Mouse (Mus musculus) C2C12 (cell line): ENCODE data around the gene Sae1. TPM values are rescaled to one million over a fixed set of nuclear protein-coding genes. Genes with fewer than 3 reads are reported as not detected.

Experiments
- H3K27me3 ChIP-seq: one replicate; pipeline ENCODE4 v1.6.1; 2011; ENCODE audit not compliant: control insufficient read depth, insufficient read depth, insufficient read length
- H3K36me3 ChIP-seq: one replicate; pipeline ENCODE4 v1.6.1; 2011; ENCODE audit not compliant: control insufficient read depth, insufficient read depth
- H3K4me3 ChIP-seq: one replicate; pipeline ENCODE4 v1.5.1; 2011; ENCODE audit warnings: mild to moderate bottlenecking, control low read depth; ENCODE audit not compliant: poor library complexity, insufficient read depth, severe bottlenecking
- H3K79me2 ChIP-seq: one replicate; pipeline ENCODE4 v1.6.1; 2011; ENCODE audit not compliant: control insufficient read depth, insufficient read depth
- H3K79me3 ChIP-seq: one replicate; pipeline ENCODE4 v1.6.1; 2011; ENCODE audit warnings: low read depth, control low read depth
- H3ac ChIP-seq: one replicate; pipeline ENCODE3; 2011; ENCODE audit warnings: low read depth; ENCODE audit not compliant: control insufficient read depth, insufficient read length
- CEBPB ChIP-seq: IDR thresholded peaks from one replicate; pipeline ENCODE4 v1.6.1; 2011; ENCODE audit warnings: low read depth, mild to moderate bottlenecking, control low read depth, moderate library complexity
- CTCF ChIP-seq: IDR thresholded peaks from one replicate; pipeline ENCODE4 v1.5.1; 2011; ENCODE audit not compliant: control insufficient read depth, insufficient read depth, insufficient read length
- FOSL1 ChIP-seq: IDR thresholded peaks from one replicate; pipeline ENCODE4 v1.8.0; 2011; ENCODE audit warnings: mild to moderate bottlenecking, low read length; ENCODE audit not compliant: poor library complexity, insufficient read depth, severe bottlenecking
- MAX ChIP-seq: IDR thresholded peaks from one replicate; pipeline ENCODE4 v1.6.1; 2011; ENCODE audit warnings: mild to moderate bottlenecking, control low read depth
- MYOD1 ChIP-seq: IDR thresholded peaks from one replicate; pipeline ENCODE4 v1.6.1; 2011; ENCODE audit warnings: low read depth; ENCODE audit not compliant: control insufficient read depth, insufficient read length
- MYOG ChIP-seq: IDR thresholded peaks from one replicate; pipeline ENCODE4 v1.6.1; 2011; ENCODE audit not compliant: control insufficient read depth, insufficient read length; ENCODE audit errors: extremely low read depth
- USF1 ChIP-seq: IDR thresholded peaks from one replicate; pipeline ENCODE4 v1.6.1; 2011; ENCODE audit warnings: low read depth, mild to moderate bottlenecking, control low read depth, moderate library complexity
- polyA plus RNA-seq: library from polyadenylated mRNA; unstranded; fragments of >200 nt; fragmentation: generic; extraction: Trizol; gene quantifications from one replicate; pipeline ENCODE4 v1.2.1, GENCODE M21; 2012; ENCODE audit warnings: missing spikeins

The Sae1 gene
- polyA plus RNA-seq, 1 experiment, result 218 TPM

DNA sequence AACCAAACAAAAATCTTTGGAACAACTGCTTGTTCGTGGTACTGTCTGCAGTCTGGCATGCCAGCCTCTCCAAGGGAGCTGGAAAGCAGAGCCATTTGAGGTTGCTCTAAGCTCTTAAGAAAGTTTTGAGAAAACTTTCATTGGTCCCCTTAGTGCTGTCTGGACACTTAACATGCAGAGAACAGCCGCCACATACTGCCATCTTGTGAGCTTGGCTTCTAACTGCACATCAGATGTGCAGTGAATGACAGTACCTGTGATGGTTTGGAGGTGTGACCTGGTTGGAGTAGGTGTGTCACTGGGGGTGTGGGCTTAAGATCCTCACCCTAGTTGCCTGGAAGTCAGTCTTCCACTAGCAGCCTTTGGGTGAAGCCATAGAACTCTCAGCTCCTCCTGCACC, 49.9 kb downstream of the Sae1 start:
- Histone ChIP-seq H3K79me2 (peaks cover 22% of the 10 kb centered on the region), H3K79me3 (peaks cover 2% of the 10 kb centered on the region), H3K27me3 (no peaks in the 10 kb centered on the region), H3K36me3 (peaks cover 44% of the 10 kb centered on the region), H3K4me3 (no peak overlapping the region), H3ac (no peak overlapping the region)
- TF ChIP-seq USF1 (no peak), CTCF (no peak), MYOD1 (no peak), FOSL1 (no peak), MAX (no peak), MYOG (no peak), CEBPB (no peak)

GRCm38 (mm10) chr7:16329146-16329545, 58.5 kb downstream of the Sae1 start:
- Histone ChIP-seq H3K79me2 (no peaks in the 10 kb centered on the region), H3K4me3 (no peak overlapping the region), H3K27me3 (no peaks in the 10 kb centered on the region), H3ac (no peak overlapping the region), H3K36me3 (peaks cover 56% of the 10 kb centered on the region), H3K79me3 (peaks cover 2% of the 10 kb centered on the region)
- TF ChIP-seq MYOD1, result no peak
- no peak for TF ChIP-seq USF1
- TF ChIP-seq MAX, result no peak
- no peak for TF ChIP-seq CTCF
- TF ChIP-seq MYOG, result no peak
- TF ChIP-seq CEBPB, result no peak
- no peak for TF ChIP-seq FOSL1

DNA sequence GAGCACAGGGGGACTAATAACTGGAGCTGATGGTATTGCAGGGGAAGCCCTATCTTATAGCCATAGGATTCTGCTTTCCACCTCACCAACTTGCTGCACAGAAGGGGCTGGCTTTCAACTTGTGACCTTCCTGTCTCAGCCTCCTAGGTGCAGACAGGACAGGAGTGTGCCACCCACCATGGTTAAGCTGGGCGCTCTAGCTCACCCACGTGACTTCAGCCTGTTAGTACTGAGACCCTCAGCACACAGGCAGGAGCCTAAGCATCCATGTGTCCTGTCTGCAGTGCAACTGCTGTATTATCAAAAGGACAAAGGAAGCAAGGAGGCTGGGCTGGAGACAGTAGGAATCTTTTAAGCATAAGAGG, 61.0 kb downstream of the Sae1 start:
- Histone ChIP-seq H3K27me3 (no peaks in the 10 kb centered on the region), H3K36me3 (peaks cover 39% of the 10 kb centered on the region), H3ac (no peak overlapping the region), H3K79me2 (no peaks in the 10 kb centered on the region), H3K79me3 (peaks cover 2% of the 10 kb centered on the region), H3K4me3 (no peak overlapping the region)
- TF ChIP-seq MYOD1 (no peak), CTCF (no peak), MYOG (no peak), MAX (no peak), CEBPB (no peak), FOSL1 (no peak), USF1 (no peak)

DNA sequence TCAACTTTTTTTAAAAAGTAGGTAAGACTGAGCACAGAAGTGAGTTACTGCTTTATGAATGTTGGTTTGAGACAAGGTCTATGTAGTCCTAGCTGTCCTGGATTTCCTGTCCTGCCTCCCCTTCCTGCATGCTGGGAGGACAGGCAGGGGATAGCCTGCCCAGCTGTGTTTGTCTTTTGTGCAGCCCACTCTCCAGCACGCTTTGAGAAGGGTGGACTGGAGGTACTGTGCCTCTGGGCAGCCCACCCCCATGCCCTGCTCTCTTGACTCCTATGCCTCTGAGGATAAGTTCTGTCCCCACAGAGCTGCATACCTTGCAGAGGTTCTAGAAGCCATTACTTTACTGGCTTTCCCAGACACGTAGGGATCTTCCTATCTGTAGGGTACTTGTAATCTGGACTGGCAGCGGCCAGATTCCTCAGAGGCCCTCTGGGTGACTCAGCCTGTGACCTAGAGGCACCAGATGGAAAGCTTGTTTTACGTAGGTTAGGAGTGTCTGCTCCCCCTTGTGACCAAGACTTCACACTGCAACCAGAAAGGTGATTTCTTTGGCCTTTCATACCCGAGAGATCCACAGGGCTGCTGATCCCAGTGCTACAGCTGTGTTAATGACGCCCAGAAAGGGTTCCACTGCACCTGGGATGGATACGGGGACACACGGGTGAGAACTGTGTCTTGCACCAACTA, 61.5 kb downstream of the Sae1 start:
- H3K79me2 ChIP-seq, result no peaks in the 10 kb centered on the region
- TF ChIP-seq MYOD1 (no peak), CTCF (no peak), MAX (no peak), MYOG (no peak), FOSL1 (no peak), CEBPB (no peak), USF1 (no peak)
- H3K27me3 ChIP-seq, result no peaks in the 10 kb centered on the region
- no peak overlapping the region for H3K4me3 ChIP-seq
- peaks cover 2% of the 10 kb centered on the region for H3K79me3 ChIP-seq
- peak overlapping the region; percentile 52 for H3ac ChIP-seq
- H3K36me3 ChIP-seq, result peaks cover 35% of the 10 kb centered on the region

DNA sequence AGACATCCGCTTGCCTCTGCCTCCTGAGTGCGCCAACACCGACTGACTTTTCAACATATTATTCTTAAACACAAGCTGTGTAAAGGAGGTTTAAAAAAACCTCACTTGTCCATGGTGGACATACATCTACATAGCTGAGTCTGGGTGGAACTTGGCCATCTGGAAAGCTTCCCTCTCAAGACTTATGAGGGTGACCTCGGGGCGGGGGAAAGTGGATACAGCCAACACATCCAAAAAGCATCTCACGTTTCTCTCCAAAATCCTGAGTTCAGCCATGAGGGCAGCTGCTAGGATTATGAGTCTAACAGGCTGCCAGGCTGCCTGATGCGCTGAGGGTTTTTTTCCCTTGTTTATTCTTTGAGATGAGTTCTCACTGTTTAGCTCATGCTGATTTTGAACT, 62.9 kb downstream of the Sae1 start:
- H3K27me3 ChIP-seq, result no peaks in the 10 kb centered on the region
- peaks cover 21% of the 10 kb centered on the region for H3K36me3 ChIP-seq
- peaks cover 2% of the 10 kb centered on the region for H3K79me3 ChIP-seq
- no peak overlapping the region for H3ac ChIP-seq
- no peaks in the 10 kb centered on the region for H3K79me2 ChIP-seq
- H3K4me3 ChIP-seq, result no peak overlapping the region
- no peak for TF ChIP-seq MYOG
- no peak for TF ChIP-seq FOSL1
- TF ChIP-seq MYOD1, result no peak
- no peak for TF ChIP-seq CEBPB
- TF ChIP-seq MAX, result no peak
- no peak for TF ChIP-seq USF1
- no peak for TF ChIP-seq CTCF

- no peaks in the 10 kb centered on the region for H3K36me3 ChIP-seq
- no peak overlapping the region for H3K4me3 ChIP-seq
- TF ChIP-seq MYOD1 (no peak), FOSL1 (no peak), USF1 (no peak)
- H3K79me2 ChIP-seq, result no peaks in the 10 kb centered on the region
- no peak overlapping the region for H3ac ChIP-seq
- no peaks in the 10 kb centered on the region for H3K79me3 ChIP-seq
- no peaks in the 10 kb centered on the region for H3K27me3 ChIP-seq
Measured at GRCm38 (mm10) chr7:16320479-16320878, 67.1 kb downstream of the Sae1 start.
